ENCODE assay signal across 8 mouse cellular contexts in genomic region chr1:43358191-43358590, GRCm38 (mm10).
DNase-seq lines count a peak whose midpoint lies in the region; ATAC-seq and TF ChIP-seq lines count a peak whose summit lies in the region.

No protein-coding gene starts in this region.

- peak; percentile 33 for DNase-seq in gastrocnemius, adult 2 months
- no peak for DNase-seq in gastrocnemius, postnatal 36 days
- peak; percentile 15 for DNase-seq in cerebellum, adult 9-10 months
- peak; percentile 8 to 36 for DNase-seq in frontal cortex, postnatal 36 days (ENCODE audit: low spot score in 2 of 2)
- peak; percentile 63 to 75 for DNase-seq in layer of hippocampus, postnatal 10 days (ENCODE audit: low spot score in 2 of 2)
- peak; percentile 85 for DNase-seq in midbrain, embryonic 11.5 days (ENCODE audit: low spot score, missing footprints)
- peak; percentile 6 to 22 for DNase-seq in right cerebral cortex, postnatal 36 days (ENCODE audit: low spot score in 2 of 2)
- DNase-seq in adrenal gland, postnatal 4 days (ENCODE audit: low spot score in 2 of 2), result no peak

- no peak for TF ChIP-seq CTCF in gastrocnemius, adult 2 months (IDR thresholded peaks at IDR 0.05)

- no peak overlapping the region for H3K4me2 ChIP-seq in midbrain, embryonic 11.5 days

- H3K4me1 ChIP-seq in midbrain, embryonic 11.5 days (ENCODE audit: control insufficient read depth, insufficient read depth, low read length), result peaks cover 20% of the 10 kb centered on the region

- no peaks in the 10 kb centered on the region for H3K9me3 ChIP-seq in midbrain, embryonic 11.5 days (ENCODE audit: control insufficient read depth, low read length)

- no peaks in the 10 kb centered on the region for H3K27me3 ChIP-seq in midbrain, embryonic 11.5 days (ENCODE audit: control insufficient read depth, insufficient read depth, low read length)

- intact Hi-C loops in gastrocnemius, adult 2 months (cut with DNase I), result no loop called here
- intact Hi-C loops in gastrocnemius, postnatal 36 days (cut with DNase I), result no loop called here

- ATAC-seq in midbrain, embryonic 11.5 days (ENCODE audit: low FRiP score), result peak; percentile 79

- H3K36me3 ChIP-seq in midbrain, embryonic 11.5 days (ENCODE audit: control insufficient read depth, insufficient read depth, low read length), result no peaks in the 10 kb centered on the region

- H3K4me3 ChIP-seq in gastrocnemius, adult 2 months, result no peak overlapping the region
- no peak overlapping the region for H3K4me3 ChIP-seq in midbrain, embryonic 11.5 days (ENCODE audit: low read depth, low read length)

- H3K27ac ChIP-seq in gastrocnemius, adult 2 months, result no peak overlapping the region
- no peak overlapping the region for H3K27ac ChIP-seq in midbrain, embryonic 11.5 days (ENCODE audit: low read depth, low read length)

- no peak overlapping the region for H3K9ac ChIP-seq in midbrain, embryonic 11.5 days (ENCODE audit: low read length)

- 58% methylated on average over 6 of the region's 6 CpGs for WGBS in midbrain, embryonic 11.5 days

Comparison
In these comparisons a context has a peak if more than half of its experiments do, and no peak if none do; other contexts are left out.
1. DNase-seq: peak in gastrocnemius, adult 2 months (single experiment), cerebellum, adult 9-10 months (single experiment), frontal cortex, postnatal 36 days (2 of 2), layer of hippocampus, postnatal 10 days (2 of 2), midbrain, embryonic 11.5 days (single experiment) and right cerebral cortex, postnatal 36 days (2 of 2); none in gastrocnemius, postnatal 36 days (0 of 2) and adrenal gland, postnatal 4 days (0 of 2).